10 mouse cellular contexts compared by ENCODE assay signal in the genomic region with DNA sequence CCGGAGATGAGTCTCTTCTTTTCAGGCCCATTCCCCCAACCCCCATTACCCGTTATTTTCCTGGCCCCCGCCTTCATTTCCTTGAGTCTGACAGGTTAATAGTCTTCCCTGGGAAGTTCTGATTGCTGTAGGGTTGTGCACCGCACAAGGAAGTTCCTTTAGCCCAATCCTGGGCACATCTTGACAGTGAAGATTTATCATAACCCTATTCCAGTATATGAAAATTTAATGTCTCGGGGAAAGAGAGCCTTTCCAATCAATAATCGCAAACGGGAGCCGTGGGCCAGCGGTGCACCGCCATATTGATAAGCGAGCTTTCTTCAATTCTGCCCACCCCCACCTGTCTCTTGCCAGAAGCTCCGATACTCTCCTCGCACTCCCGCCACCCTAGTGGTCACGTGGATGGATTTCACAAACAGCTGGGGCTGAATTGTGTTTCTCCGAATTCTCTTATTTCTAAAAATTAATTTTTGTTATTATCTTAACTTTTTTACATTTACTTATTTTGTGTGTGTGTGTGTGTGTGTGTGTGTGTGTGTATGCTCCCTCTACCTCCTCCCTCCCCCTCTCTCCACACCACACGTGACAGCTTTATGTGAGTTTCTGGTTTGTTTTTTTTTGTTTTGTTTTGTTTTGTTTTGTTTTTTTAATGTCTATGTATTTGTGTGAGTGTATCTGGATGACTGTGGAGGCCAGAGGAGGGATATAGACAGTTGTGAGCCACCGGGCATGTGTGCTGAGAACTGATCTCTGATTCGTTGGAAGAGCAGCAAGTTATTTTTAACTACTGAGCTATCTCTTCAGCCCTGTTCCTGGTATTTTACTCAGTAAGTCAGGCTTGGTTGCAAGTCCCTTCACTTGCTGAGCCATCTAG. TPM values are rescaled to one million over a fixed set of nuclear protein-coding genes. Genes with fewer than 3 reads are reported as not detected.
DNase-seq lines count a peak whose midpoint lies in the region; ATAC-seq lines count a peak whose summit lies in the region.
"Had no signal": no experiment of that assay in that cellular context is flagged by ENCODE, and none has a peak within 500 bp of the region (broad histone marks: within the 10 kb centered on the region; RNA-seq: fewer than 3 reads in every experiment).

No protein-coding gene starts in this region.

- H3K9ac ChIP-seq in forebrain, embryonic 14.5 days (ENCODE audit: low read length) = peak overlapping the region; percentile 29
- H3K9ac ChIP-seq in intestine, embryonic 16.5 days (ENCODE audit: low read depth, low read length) = peak overlapping the region; percentile 53

- H3K4me2 ChIP-seq in forebrain, embryonic 14.5 days (ENCODE audit: low read length) = peak overlapping the region; percentile 42
- peak overlapping the region; percentile 45 for H3K4me2 ChIP-seq in intestine, embryonic 16.5 days (ENCODE audit: low read depth, low read length)

- no peak overlapping the region for H3K27ac ChIP-seq in forebrain, embryonic 14.5 days (ENCODE audit: low read depth, low read length)
- H3K27ac ChIP-seq in intestine, embryonic 16.5 days (ENCODE audit: low read length) = no peak overlapping the region

- H3K4me1 ChIP-seq in forebrain, embryonic 14.5 days (ENCODE audit: control insufficient read depth, insufficient read depth, low read length) = 0 out of 2 replicates have a peak, but pooled peaks cover 2% of the 10 kb centered on the region
- no peaks in the 10 kb centered on the region for H3K4me1 ChIP-seq in intestine, embryonic 16.5 days (ENCODE audit: control insufficient read depth, insufficient read depth, low read length)

- H3K9me3 ChIP-seq in forebrain, embryonic 14.5 days (replicated peaks; ENCODE audit: control insufficient read depth, low read length) = 0 out of 2 replicates have a peak, but pooled peaks cover 6% of the 10 kb centered on the region
- no peaks in the 10 kb centered on the region; the same call in 1 of the 2 replicates for H3K9me3 ChIP-seq in intestine, embryonic 16.5 days (ENCODE audit: control insufficient read depth, low read length)

- no peaks in the 10 kb centered on the region for H3K36me3 ChIP-seq in forebrain, embryonic 14.5 days (ENCODE audit: control insufficient read depth, insufficient read depth, low read length)
- H3K36me3 ChIP-seq in intestine, embryonic 16.5 days (ENCODE audit: control insufficient read depth, insufficient read depth, low read length) = no peaks in the 10 kb centered on the region

- peak; percentile 36 for DNase-seq in gastrocnemius, adult 18-20 months (ENCODE audit: low spot score)
- no peak for DNase-seq in gastrocnemius, postnatal 25 days
- DNase-seq in R1 (ENCODE audit: low read depth, low spot score) = peak; percentile 62
- DNase-seq in forebrain, embryonic 14.5 days (ENCODE audit: low spot score) = peak; percentile 52
- DNase-seq in natural killer cell, adult 2 months (ENCODE audit: low spot score in 2 of 2) = no peak
- no peak for DNase-seq in spleen, postnatal 10 days (ENCODE audit: low spot score in 2 of 2)

- H3K27me3 ChIP-seq in forebrain, embryonic 14.5 days (replicated peaks; ENCODE audit: control insufficient read depth, insufficient read depth, low read length) = no peaks in the 10 kb centered on the region
- no peaks in the 10 kb centered on the region; the same call in 1 of the 2 replicates for H3K27me3 ChIP-seq in intestine, embryonic 16.5 days (replicated peaks; ENCODE audit: control insufficient read depth, insufficient read depth, low read length)

- WGBS in forebrain, embryonic 14.5 days = 13% methylated on average over 19 of the region's 19 CpGs
- 6% methylated on average over 19 of the region's 19 CpGs for WGBS in intestine, embryonic 16.5 days

- peak overlapping the region; percentile 14 for H3K4me3 ChIP-seq in forebrain, embryonic 14.5 days (ENCODE audit: low read depth, low read length)
- peak overlapping the region; percentile 29 for H3K4me3 ChIP-seq in intestine, embryonic 16.5 days (ENCODE audit: low read length)

- peak; percentile 62 for ATAC-seq in forebrain, embryonic 14.5 days
- ATAC-seq in intestine, embryonic 16.5 days = peak; percentile 61; the same call in 1 of the 2 replicates
- peak; percentile 79 for ATAC-seq in megakaryocyte-erythroid progenitor cell, adult 5-6 weeks (replicated peaks; ENCODE audit: low FRiP score, low TSS enrichment, poor library complexity, severe bottlenecking)

RNA-seq across cellular contexts. Expression of gene Gm36210, which starts 6.4 kb away (rescaled TPM):
- total RNA-seq in gastrocnemius, adult 18-20 months (2021) = under 1 TPM; 0.18 to 0.64 TPM
- under 1 TPM; 0.21 to 0.36 TPM for total RNA-seq in gastrocnemius, postnatal 25 days (2021)
- polyA plus RNA-seq in forebrain, embryonic 14.5 days (2014; fragmentation: Nextera tagmentation; extraction: Ambion mirVana) = 0.33 and 0.44 TPM in 2 replicates
- polyA plus RNA-seq in intestine, embryonic 16.5 days (2015; fragmentation: Nextera tagmentation; extraction: Ambion mirVana) = not detected in 2 replicates
- total RNA-seq in megakaryocyte-erythroid progenitor cell, adult 5-6 weeks (2014; fragmentation: Nextera tagmentation) = not detected in 2 replicates
- total RNA-seq in megakaryocyte-erythroid progenitor cell, adult 5-6 weeks (2017) = not detected in 2 replicates
- total RNA-seq: G1E; heart, adult 18-20 months had no signal
- polyA plus RNA-seq: G1E had no signal

RNA-seq across cellular contexts. Expression of gene Zfp628, which starts 15.1 kb away (rescaled TPM):
- total RNA-seq in gastrocnemius, adult 18-20 months (2021) = 1 to 10 TPM; 8.7 to 8.9 TPM
- total RNA-seq in gastrocnemius, postnatal 25 days (2021) = 1 to 10 TPM; 6.8 to 8.3 TPM
- 3.6 and 3.8 TPM in 2 replicates for polyA plus RNA-seq in forebrain, embryonic 14.5 days (2014; fragmentation: Nextera tagmentation; extraction: Ambion mirVana)
- polyA plus RNA-seq in intestine, embryonic 16.5 days (2015; fragmentation: Nextera tagmentation; extraction: Ambion mirVana) = 2.7 TPM in 2 replicates
- 8.2 and 11.6 TPM in 2 replicates for total RNA-seq in megakaryocyte-erythroid progenitor cell, adult 5-6 weeks (2014; fragmentation: Nextera tagmentation)
- 1.1 and 1.2 TPM in 2 replicates for total RNA-seq in megakaryocyte-erythroid progenitor cell, adult 5-6 weeks (2017)

RNA-seq across cellular contexts. Expression of gene Nat14, which starts 21.9 kb away (rescaled TPM):
- 1 to 10 TPM; 3.2 to 4.6 TPM for total RNA-seq in gastrocnemius, adult 18-20 months (2021)
- total RNA-seq in gastrocnemius, postnatal 25 days (2021) = 1 to 10 TPM; 3.7 to 5.2 TPM
- 9.8 and 17.7 TPM in 2 replicates for polyA plus RNA-seq in forebrain, embryonic 14.5 days (2014; fragmentation: Nextera tagmentation; extraction: Ambion mirVana)
- 3.1 and 3.6 TPM in 2 replicates for polyA plus RNA-seq in intestine, embryonic 16.5 days (2015; fragmentation: Nextera tagmentation; extraction: Ambion mirVana)
- total RNA-seq in megakaryocyte-erythroid progenitor cell, adult 5-6 weeks (2014; fragmentation: Nextera tagmentation) = 6.6 TPM in 1 of 2 replicates, not detected in the other
- total RNA-seq in megakaryocyte-erythroid progenitor cell, adult 5-6 weeks (2017) = 0.23 and 1.9 TPM in 2 replicates

RNA-seq across cellular contexts. Expression of gene Isoc2a, which starts 22.9 kb away (rescaled TPM):
- 10 to 100 TPM; 26.9 to 32.6 TPM for total RNA-seq in gastrocnemius, adult 18-20 months (2021)
- 10 to 100 TPM; 21.4 to 24.3 TPM for total RNA-seq in gastrocnemius, postnatal 25 days (2021)
- 0.53 and 0.59 TPM in 2 replicates for polyA plus RNA-seq in forebrain, embryonic 14.5 days (2014; fragmentation: Nextera tagmentation; extraction: Ambion mirVana)
- polyA plus RNA-seq in intestine, embryonic 16.5 days (2015; fragmentation: Nextera tagmentation; extraction: Ambion mirVana) = 1.4 TPM in 2 replicates
- 7.9 and 9.6 TPM in 2 replicates for total RNA-seq in megakaryocyte-erythroid progenitor cell, adult 5-6 weeks (2014; fragmentation: Nextera tagmentation)
- total RNA-seq in megakaryocyte-erythroid progenitor cell, adult 5-6 weeks (2017) = 7.4 and 13.2 TPM in 2 replicates

RNA-seq across cellular contexts. Expression of gene Ssc5d, which starts 25.7 kb away (rescaled TPM):
- 1 to 10 TPM; 3.9 to 4.7 TPM for total RNA-seq in gastrocnemius, adult 18-20 months (2021)
- total RNA-seq in gastrocnemius, postnatal 25 days (2021) = 10 to 100 TPM; 10.1 to 11.6 TPM
- polyA plus RNA-seq in forebrain, embryonic 14.5 days (2014; fragmentation: Nextera tagmentation; extraction: Ambion mirVana) = 0.23 and 0.41 TPM in 2 replicates
- 3.6 and 3.7 TPM in 2 replicates for polyA plus RNA-seq in intestine, embryonic 16.5 days (2015; fragmentation: Nextera tagmentation; extraction: Ambion mirVana)
- not detected in 2 replicates for total RNA-seq in megakaryocyte-erythroid progenitor cell, adult 5-6 weeks (2014; fragmentation: Nextera tagmentation)
- total RNA-seq in megakaryocyte-erythroid progenitor cell, adult 5-6 weeks (2017) = not detected in 2 replicates

Comparison
In these comparisons a context has a peak if more than half of its experiments do, and no peak if none do; other contexts are left out.
1. DNase-seq: peak in gastrocnemius, adult 18-20 months (single experiment), R1 (single experiment) and forebrain, embryonic 14.5 days (single experiment); none in gastrocnemius, postnatal 25 days (single experiment), natural killer cell, adult 2 months (0 of 2) and spleen, postnatal 10 days (0 of 2).
2. Peak in every context shown above with its lines, with median percentiles within 50 percentile points of each other: ATAC-seq.